Mouse (Mus musculus) neural tube, embryonic 11.5 days (tissue): ENCODE data around the gene Gm20830. TPM values are rescaled to one million over a fixed set of nuclear protein-coding genes. Genes with fewer than 3 reads are reported as not detected.
"Not testable (repeated sequence)": the region's sequence is repeated elsewhere in the genome, so short reads cannot be mapped to it uniquely, and the experiment has no call there.

Experiments used
- ATAC-seq: fragments of 200-750 bp; cut with Nextera tagmentation; 2 replicates; pipeline ENCODE4 v1.8.0; 2017; ENCODE audit warnings: moderate number of reproducible peaks, mild to moderate bottlenecking, moderate TSS enrichment, moderate library complexity; ENCODE audit not compliant: insufficient read depth, low FRiP score, low TSS enrichment
- DNase-seq: peaks from one replicate; pipeline ENCODE4 v3.0.0-alpha.2; 2015; ENCODE audit warnings: low spot score
- H3K27ac ChIP-seq: fragments of 300-500 bp; sonication (generic); 2 replicates; pipeline ENCODE4 v1.5.1; 2014; ENCODE audit warnings: low read depth, mild to moderate bottlenecking, low read length
- H3K27me3 ChIP-seq: fragments of 300-500 bp; sonication (generic); 2 replicates; pipeline ENCODE4 v1.6.1; 2014; ENCODE audit warnings: mild to moderate bottlenecking, low read length, mixed read lengths; ENCODE audit not compliant: control insufficient read depth, insufficient read depth
- H3K36me3 ChIP-seq: fragments of 300-500 bp; sonication (generic); 2 replicates; pipeline ENCODE4 v1.6.1; 2014; ENCODE audit warnings: mild to moderate bottlenecking, low read length, moderate library complexity, mixed read lengths; ENCODE audit not compliant: control insufficient read depth, insufficient read depth
- H3K4me1 ChIP-seq: fragments of 300-500 bp; sonication (generic); 2 replicates; pipeline ENCODE4 v1.6.1; 2014; ENCODE audit warnings: low read length, mixed read lengths; ENCODE audit not compliant: control insufficient read depth, insufficient read depth
- H3K4me2 ChIP-seq: fragments of 300-500 bp; sonication (generic); 2 replicates; pipeline ENCODE4 v1.6.1; 2014; ENCODE audit warnings: low read depth, mild to moderate bottlenecking, moderate library complexity
- H3K4me3 ChIP-seq: fragments of 300-500 bp; sonication (generic); 2 replicates; pipeline ENCODE4 v1.5.1; 2014; ENCODE audit warnings: low read depth, low read length
- H3K9ac ChIP-seq: fragments of 300-500 bp; sonication (generic); 2 replicates; pipeline ENCODE4 v1.6.1; 2014; ENCODE audit warnings: mild to moderate bottlenecking, low read length
- H3K9me3 ChIP-seq: fragments of 300-500 bp; sonication (generic); 2 replicates; pipeline ENCODE4 v1.6.1; 2016; ENCODE audit warnings: low read length; ENCODE audit not compliant: control insufficient read depth
- WGBS: fragments of 180-500 bp; shearing (Covaris S2); extraction: QIAGEN DNeasy Blood & Tissue Kit; methylation state at CpG from one replicate; pipeline ENCODE4 v1.1.7; 2014; 5-methylcytosine and 5-hydroxymethylcytosine counted together
- polyA plus RNA-seq: library from polyadenylated mRNA; unstranded; fragments of >200 nt; fragmentation: Nextera tagmentation; extraction: Ambion mirVana; gene quantifications from 2 replicates; pipeline ENCODE4 v1.2.1, GENCODE M21; 2014

Gene Gm20830
- not detected in 2 replicates for polyA plus RNA-seq

DNA sequence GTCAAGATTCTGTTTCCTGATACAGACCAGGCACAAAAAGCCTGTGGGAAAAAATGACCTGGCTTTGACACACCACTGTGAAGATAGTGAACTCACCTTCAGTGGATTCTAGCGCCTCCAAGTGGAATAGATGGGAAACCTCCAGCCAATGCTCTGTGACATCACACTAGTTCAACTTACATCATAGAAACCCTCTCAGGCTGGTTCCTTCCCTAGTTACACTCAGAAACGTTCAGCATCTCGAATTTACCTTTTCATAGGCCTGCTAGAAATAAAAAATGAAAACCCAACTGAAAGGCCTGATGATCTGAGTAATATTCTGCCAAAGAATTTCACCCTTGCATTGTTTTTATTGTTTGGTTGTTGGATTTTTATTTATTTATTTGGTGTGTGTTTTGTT is at the start of gene Gm20830:
Gene Gm20830, minus strand, starts transcription at position 101 of the 400 bp plus-strand sequence.
- H3K4me1 ChIP-seq, ATAC-seq, H3K4me3 ChIP-seq, H3K4me2 ChIP-seq, H3K9me3 ChIP-seq, DNase-seq, H3K9ac ChIP-seq, H3K27ac ChIP-seq, H3K27me3 ChIP-seq, H3K36me3 ChIP-seq: not testable (repeated sequence)
- WGBS: 22% methylated on average over 2 of the region's 3 CpGs

Other genes with a start within 250 kb of the Gm20830 start
- not detected in 2 replicates for gene Gm21719, start 235.4 kb downstream of the Gm20830 start, polyA plus RNA-seq